Mouse (Mus musculus) MEL (cell line): ENCODE results near the gene Rundc3a. TPM values are rescaled to one million over a fixed set of nuclear protein-coding genes. Genes with fewer than 3 reads are reported as not detected.

ENCODE experiments used
- DNase-seq: peaks from one replicate; pipeline ENCODE4 v3.0.0; 2011; ENCODE audit warnings: low read depth, low spot score
- H3K27ac ChIP-seq: 2 replicates; pipeline ENCODE4 v1.5.1; 2012; ENCODE audit warnings: low read depth, mild to moderate bottlenecking, control low read depth, low read length, moderate library complexity; ENCODE audit not compliant: control insufficient read depth
- H3K27me3 ChIP-seq, 2 experiments: fragments of 150-350 bp in 1 of 2; sonication (generic) in 1 of 2; 2 replicates each; pipeline ENCODE4 v1.6.1; 2012; ENCODE audit warnings: low read length in 2 of 2, mild to moderate bottlenecking in 2 of 2, improper control_type of control experiment in 1 of 2, moderate library complexity in 1 of 2; ENCODE audit not compliant: insufficient read depth in 2 of 2, control insufficient read depth in 1 of 2
- H3K36me3 ChIP-seq, 2 experiments: 2 replicates each; pipeline ENCODE4 v1.6.1; 2012 to 2014; ENCODE audit warnings: low read length in 2 of 2, improper control_type of control experiment in 1 of 2, inconsistent platforms in 1 of 2, mild to moderate bottlenecking in 1 of 2; ENCODE audit not compliant: insufficient read depth in 2 of 2, control insufficient read depth in 1 of 2
- H3K4me1 ChIP-seq, 2 experiments: fragments of 150-350 bp in 1 of 2; sonication (generic) in 1 of 2; 2 replicates each; pipeline ENCODE4 v1.6.1; 2012; ENCODE audit warnings: low read length in 2 of 2, improper control_type of control experiment in 1 of 2, mild to moderate bottlenecking in 1 of 2; ENCODE audit not compliant: insufficient read depth in 2 of 2, control insufficient read depth in 1 of 2
- H3K4me3 ChIP-seq, 2 experiments: fragments of 150-350 bp in 1 of 2; sonication (generic) in 1 of 2; 2 replicates each; pipeline ENCODE4 v1.5.1; 2012; ENCODE audit warnings: low read depth in 2 of 2, low read length in 2 of 2, mild to moderate bottlenecking in 2 of 2, moderate library complexity in 2 of 2, control low read depth in 1 of 2, improper control_type of control experiment in 1 of 2; ENCODE audit not compliant: control insufficient read depth in 1 of 2, insufficient read depth in 1 of 2
- H3K79me2 ChIP-seq: 2 replicates; pipeline ENCODE4 v1.6.1; 2012; ENCODE audit warnings: mild to moderate bottlenecking, low read length, moderate library complexity; ENCODE audit not compliant: control insufficient read depth, poor library complexity, insufficient read depth
- H3K9ac ChIP-seq: 2 replicates; pipeline ENCODE4 v1.6.1; 2012; ENCODE audit warnings: low read depth, mild to moderate bottlenecking, control low read depth, low read length, moderate library complexity; ENCODE audit not compliant: control insufficient read depth, poor library complexity, severe bottlenecking
- H3K9me3 ChIP-seq: fragments of 150-350 bp; sonication (generic); replicated peaks from 2 replicates; pipeline ENCODE4 v1.6.1; 2012; ENCODE audit warnings: mild to moderate bottlenecking, low read length, improper control_type of control experiment, moderate library complexity; ENCODE audit not compliant: insufficient read depth
- BHLHE40 ChIP-seq: IDR thresholded peaks from 2 replicates; pipeline ENCODE4 v1.6.1; 2012; ENCODE audit warnings: low read depth, mild to moderate bottlenecking, inconsistent platforms, low read length, improper control_type of control experiment, borderline replicate concordance
- CHD1 ChIP-seq: IDR thresholded peaks from 2 replicates; pipeline ENCODE4 v1.6.1; 2012; ENCODE audit warnings: low read depth, mild to moderate bottlenecking, inconsistent platforms, low read length, improper control_type of control experiment
- CTCF ChIP-seq, 3 experiments: IDR thresholded peaks in 2 of 3; conservative IDR thresholded peaks in 1 of 3; 2 replicates each; pipeline ENCODE4 v1.5.1; 2011 to 2012; ENCODE audit warnings: low read length in 3 of 3, low read depth in 2 of 3, mild to moderate bottlenecking in 2 of 3, improper control_type of control experiment in 1 of 3, inconsistent platforms in 1 of 3, mixed read lengths in 1 of 3, moderate library complexity in 1 of 3; ENCODE audit not compliant: control insufficient read depth in 1 of 3, insufficient read depth in 1 of 3, poor library complexity in 1 of 3, severe bottlenecking in 1 of 3
- GABPA ChIP-seq: IDR thresholded peaks from 2 replicates; pipeline ENCODE4 v1.6.1; 2012; ENCODE audit warnings: low read depth, mild to moderate bottlenecking, inconsistent platforms, low read length, improper control_type of control experiment, moderate library complexity
- HCFC1 ChIP-seq: IDR thresholded peaks from 2 replicates; pipeline ENCODE4 v1.6.1; 2012; ENCODE audit warnings: low read depth, mild to moderate bottlenecking, inconsistent platforms, low read length, improper control_type of control experiment, moderate library complexity
- JUND ChIP-seq: IDR thresholded peaks from 2 replicates; pipeline ENCODE4 v1.6.1; 2011; ENCODE audit warnings: low read depth, mild to moderate bottlenecking, improper control_type of control experiment, low read length
- MAX ChIP-seq: IDR thresholded peaks from 2 replicates; pipeline ENCODE4 v1.6.1; 2011; ENCODE audit warnings: low read length, improper control_type of control experiment
- MXI1 ChIP-seq: IDR thresholded peaks from 2 replicates; pipeline ENCODE4 v1.6.1; 2011; ENCODE audit warnings: mild to moderate bottlenecking, low read depth, low read length, improper control_type of control experiment
- MYB ChIP-seq: IDR thresholded peaks from 2 replicates; pipeline ENCODE4 v1.6.1; 2011; ENCODE audit warnings: mild to moderate bottlenecking, low read depth, low read length, improper control_type of control experiment
- NRF1 ChIP-seq: IDR thresholded peaks from 2 replicates; pipeline ENCODE4 v1.6.1; 2014; ENCODE audit warnings: low read depth, mild to moderate bottlenecking, inconsistent platforms, low read length, improper control_type of control experiment, moderate library complexity; ENCODE audit not compliant: poor library complexity, insufficient read depth, severe bottlenecking
- POLR2A ChIP-seq, 2 experiments: IDR thresholded peaks; 2 replicates each; pipeline ENCODE4 v1.6.1; 2011 to 2012; ENCODE audit warnings: low read length in 2 of 2, mild to moderate bottlenecking in 2 of 2, control low read depth in 1 of 2, improper control_type of control experiment in 1 of 2, low read depth in 1 of 2, moderate library complexity in 1 of 2; ENCODE audit not compliant: control insufficient read depth in 1 of 2, insufficient read depth in 1 of 2, poor library complexity in 1 of 2
- POLR2AphosphoS2 ChIP-seq: IDR thresholded peaks from 2 replicates; pipeline ENCODE4 v1.6.1; 2011; ENCODE audit warnings: low read length, improper control_type of control experiment
- POLR2AphosphoS5 ChIP-seq: IDR thresholded peaks from 2 replicates; pipeline ENCODE4 v1.6.1; 2012; ENCODE audit warnings: low read depth, borderline replicate concordance, mild to moderate bottlenecking, inconsistent platforms, low read length, moderate library complexity, mixed read lengths
- RAD21 ChIP-seq: IDR thresholded peaks from 2 replicates; pipeline ENCODE4 v1.6.1; 2011; ENCODE audit warnings: mild to moderate bottlenecking, low read depth, low read length, improper control_type of control experiment
- SIN3A ChIP-seq: IDR thresholded peaks from 2 replicates; pipeline ENCODE4 v1.6.1; 2012; ENCODE audit warnings: low read length, improper control_type of control experiment, inconsistent platforms
- TAL1 ChIP-seq: IDR thresholded peaks from 2 replicates; pipeline ENCODE4 v1.6.1; 2012; ENCODE audit warnings: mild to moderate bottlenecking, inconsistent platforms, low read length, moderate library complexity, mixed read lengths
- UBTF ChIP-seq: IDR thresholded peaks from 2 replicates; pipeline ENCODE4 v1.6.1; 2012; ENCODE audit warnings: low read depth, mild to moderate bottlenecking, inconsistent platforms, low read length, improper control_type of control experiment, moderate library complexity, borderline replicate concordance; ENCODE audit not compliant: insufficient read depth
- USF2 ChIP-seq, 2 experiments: IDR thresholded peaks; 2 replicates each; pipeline ENCODE4 v1.6.1; 2011 to 2012; ENCODE audit warnings: improper control_type of control experiment in 2 of 2, low read length in 2 of 2, borderline replicate concordance in 1 of 2, inconsistent platforms in 1 of 2, low read depth in 1 of 2, mild to moderate bottlenecking in 1 of 2; ENCODE audit not compliant: insufficient read depth in 1 of 2
- ZKSCAN1 ChIP-seq: IDR thresholded peaks from 2 replicates; pipeline ENCODE4 v1.6.1; 2012; ENCODE audit warnings: low read depth, mild to moderate bottlenecking, inconsistent platforms, low read length, improper control_type of control experiment, moderate library complexity
- ZMIZ1 ChIP-seq: IDR thresholded peaks from 2 replicates; pipeline ENCODE4 v1.6.1; 2012; ENCODE audit warnings: low read depth, mild to moderate bottlenecking, inconsistent platforms, low read length, improper control_type of control experiment, moderate library complexity
- polyA plus RNA-seq, 2 experiments: library from polyadenylated mRNA; stranded (reverse) in 1 of 2; unstranded in 1 of 2; fragments of >175 nt in 1 of 2; fragments of >200 nt in 1 of 2; gene quantifications; 2 replicates each; pipeline versions ENCODE4 v1.2.1 to v1.2.4; 2012; ENCODE audit warnings: low replicate concordance in 2 of 2, low read depth in 1 of 2; ENCODE audit not compliant: insufficient read length in 2 of 2, insufficient read depth in 1 of 2, missing spikeins in 1 of 2
- total RNA-seq: library from RNA; depleted of rRNA; stranded (reverse); fragments of 300-350 nt; gene quantifications from 2 replicates; pipeline ENCODE4 v1.2.3, GENCODE M21; 2012

Rundc3a gene
- total and polyA plus RNA-seq, 3 experiments, result 0.39 to 2.1 TPM; not detected in 1

GRCm38 (mm10) chr11:102437120-102438061, 44.2 kb downstream of the Rundc3a start:
- no peak for TF ChIP-seq POLR2AphosphoS2
- TF ChIP-seq ZKSCAN1, result no peak
- no peak for TF ChIP-seq MAX
- TF ChIP-seq RAD21, result no peak
- TF ChIP-seq HCFC1, result no peak
- no peak for TF ChIP-seq TAL1
- no peak for TF ChIP-seq SIN3A
- no peak for TF ChIP-seq CHD1
- TF ChIP-seq JUND, result no peak
- TF ChIP-seq UBTF, result no peak
- TF ChIP-seq MYB, result no peak
- TF ChIP-seq ZMIZ1, result no peak
- TF ChIP-seq NRF1, result no peak
- TF ChIP-seq BHLHE40, result no peak
- no peak for TF ChIP-seq CTCF (IDR thresholded peaks at IDR 0.05 in 2 of 3, conservative IDR thresholded peaks at IDR 0.05 in 1 of 3; ENCODE audit: control insufficient read depth in 1 of 3, insufficient read depth in 1 of 3, low read depth in 2 of 3, low read length in 3 of 3, poor library complexity in 1 of 3, severe bottlenecking in 1 of 3)
- no peak for TF ChIP-seq GABPA
- TF ChIP-seq MXI1, result no peak
- no peak for TF ChIP-seq POLR2AphosphoS5
- TF ChIP-seq USF2 (IDR thresholded peaks at IDR 0.05; ENCODE audit: borderline replicate concordance in 1 of 2, insufficient read depth in 1 of 2, low read depth in 1 of 2, low read length in 2 of 2), result no peak
- TF ChIP-seq POLR2A (IDR thresholded peaks at IDR 0.05; ENCODE audit: control insufficient read depth in 1 of 2, insufficient read depth in 1 of 2, low read depth in 1 of 2, low read length in 2 of 2, poor library complexity in 1 of 2), result no peak
- Histone ChIP-seq H3K27ac (no peak overlapping the region), H3K36me3 (no peaks in the 10 kb centered on the region; a peak in 1 of 4 replicates), H3K27me3 (no peaks in the 10 kb centered on the region), H3K79me2 (no peaks in the 10 kb centered on the region), H3K9me3 (no peaks in the 10 kb centered on the region), H3K4me1 (peaks cover 0 to 6% of the 10 kb centered on the region in 2 experiments; a peak in 2 of 4 replicates), H3K4me3 (no peak overlapping the region), H3K9ac (no peak overlapping the region)
- DNase-seq, result no peak
